Mouse (Mus musculus) embryonic facial prominence, embryonic 14.5 days (tissue): ENCODE data around the gene Tdp1. TPM values are rescaled to one million over a fixed set of nuclear protein-coding genes. Genes with fewer than 3 reads are reported as not detected.

ENCODE experiments used
- ATAC-seq: fragments of 200-750 bp; cut with Nextera tagmentation; 2 replicates; pipeline ENCODE4 v1.8.0; 2017; ENCODE audit warnings: low read depth, moderate number of reproducible peaks, moderate TSS enrichment
- DNase-seq: peaks from one replicate; pipeline ENCODE4 v3.0.0-alpha.2; 2015; ENCODE audit warnings: low spot score
- H3K27ac ChIP-seq: fragments of 300-500 bp; sonication (generic); replicated peaks from 2 replicates; pipeline ENCODE4 v1.5.1; 2014; ENCODE audit warnings: low read depth, mild to moderate bottlenecking, low read length, moderate library complexity
- H3K27me3 ChIP-seq: fragments of 300-500 bp; sonication (generic); replicated peaks from 2 replicates; pipeline ENCODE4 v1.6.1; 2014; ENCODE audit warnings: low read length; ENCODE audit not compliant: control insufficient read depth, insufficient read depth
- H3K36me3 ChIP-seq: fragments of 300-500 bp; sonication (generic); 2 replicates; pipeline ENCODE4 v1.6.1; 2014; ENCODE audit warnings: low read length, mixed read lengths; ENCODE audit not compliant: control insufficient read depth, insufficient read depth
- H3K4me1 ChIP-seq: fragments of 300-500 bp; sonication (generic); 2 replicates; pipeline ENCODE4 v1.6.1; 2014; ENCODE audit warnings: antibody characterized with exemption, low read length; ENCODE audit not compliant: control insufficient read depth, insufficient read depth
- H3K4me2 ChIP-seq: fragments of 300-500 bp; sonication (generic); 2 replicates; pipeline ENCODE4 v1.6.1; 2014; ENCODE audit warnings: low read depth, mild to moderate bottlenecking, low read length, moderate library complexity, mixed read lengths
- H3K4me3 ChIP-seq: fragments of 300-500 bp; sonication (generic); 2 replicates; pipeline ENCODE4 v1.5.1; 2014; ENCODE audit warnings: low read depth, mild to moderate bottlenecking, low read length
- H3K9ac ChIP-seq: fragments of 300-500 bp; sonication (generic); 2 replicates; pipeline ENCODE4 v1.6.1; 2014; ENCODE audit warnings: low read depth, mild to moderate bottlenecking, low read length, moderate library complexity, mixed read lengths
- H3K9me3 ChIP-seq: fragments of 300-500 bp; sonication (generic); 2 replicates; pipeline ENCODE4 v1.6.1; 2016; ENCODE audit warnings: low read length; ENCODE audit not compliant: control insufficient read depth
- WGBS: fragments of 180-500 bp; shearing (Covaris S2); extraction: QIAGEN DNeasy Blood & Tissue Kit; methylation state at CpG from one replicate; pipeline ENCODE4 v1.1.7; 2014; 5-methylcytosine and 5-hydroxymethylcytosine counted together
- polyA plus RNA-seq: library from polyadenylated mRNA; unstranded; fragments of >200 nt; fragmentation: Nextera tagmentation; extraction: Ambion mirVana; gene quantifications from 2 replicates; pipeline ENCODE4 v1.2.1, GENCODE M21; 2014

Tdp1 gene
- 46.5 and 52.9 TPM in 2 replicates for polyA plus RNA-seq

- H3K4me1 ChIP-seq: peaks cover 8% of the 10 kb centered on the region
- under 1% methylated on average over 39 of the region's 73 CpGs for WGBS
Measured at GRCm38 (mm10) chr12:99884269-99885261, at the start of gene Tdp1, which contains the start of gene Efcab11. Gene Tdp1 (plus strand): TSS chr12:99884517. Gene Efcab11 (minus strand): TSS chr12:99884439.

DNA sequence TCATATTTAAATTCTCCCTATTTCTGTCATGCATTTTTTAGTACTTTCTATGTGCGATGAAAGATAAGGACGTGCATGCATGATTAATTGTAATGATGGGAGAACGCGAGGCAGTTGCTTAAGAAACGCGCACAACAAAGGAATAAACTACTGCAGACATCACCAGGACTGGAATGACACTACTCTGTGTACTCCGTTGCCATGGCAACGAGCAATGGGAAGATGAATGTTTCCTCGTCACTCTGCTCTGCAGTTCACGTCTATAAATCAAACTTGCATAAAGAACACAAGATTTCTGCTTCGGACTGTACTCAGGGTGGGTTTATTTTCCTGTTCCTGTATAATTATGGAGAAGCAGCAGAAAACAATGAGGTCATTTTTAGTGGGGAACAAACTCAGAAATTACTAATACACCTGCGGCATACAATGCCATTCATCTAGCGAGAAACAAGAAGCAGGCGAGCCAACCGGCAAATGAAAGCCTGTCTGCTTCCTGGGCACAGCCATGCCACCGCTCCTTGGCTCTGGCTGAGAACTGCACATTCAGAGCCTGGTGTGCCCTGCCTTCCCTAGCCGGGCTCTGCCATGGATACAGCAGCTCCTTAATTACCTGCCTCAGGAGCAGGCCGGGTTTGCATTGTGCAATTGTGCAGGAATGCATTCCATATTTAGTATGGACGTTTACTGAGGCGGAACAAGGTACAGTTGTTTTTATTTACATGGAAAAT lies 47.7 kb upstream of the Tdp1 start:
- 0 out of 2 replicates have a peak, but pooled peaks cover 6% of the 10 kb centered on the region for H3K9me3 ChIP-seq
- DNase-seq (peak; percentile 72), ATAC-seq (0 out of 2 replicates have a peak, but pooled peaks have one; percentile 37)
- WGBS: 70% methylated on average over 20 of the region's 20 CpGs
- H3K27me3 ChIP-seq: no peaks in the 10 kb centered on the region
- no peak overlapping the region for H3K4me2 ChIP-seq
- no peaks in the 10 kb centered on the region for H3K36me3 ChIP-seq
- H3K4me1 ChIP-seq: no peaks in the 10 kb centered on the region
- no peak overlapping the region for H3K9ac ChIP-seq
- no peak overlapping the region for H3K27ac ChIP-seq
- H3K4me3 ChIP-seq: no peak overlapping the region

More at GRCm38 (mm10) chr12:99884269-99885261, at the start of gene Tdp1, which contains the start of gene Efcab11:
- Histone ChIP-seq H3K4me2 (peak within 1 kb of the TSS; percentile 76), H3K36me3 (no peaks in the 10 kb centered on the region), H3K9me3 (no peaks in the 10 kb centered on the region), H3K4me3 (peak within 1 kb of the TSS; percentile 85), H3K27ac (peak within 1 kb of the TSS; percentile 66), H3K27me3 (no peaks in the 10 kb centered on the region), H3K9ac (peak within 1 kb of the TSS; percentile 92)
- peak; percentile 97 for DNase-seq
- ATAC-seq: peak; percentile 88

- no peaks in the 10 kb centered on the region for H3K36me3 ChIP-seq
- 0 out of 2 replicates have a peak, but pooled peaks cover 6% of the 10 kb centered on the region for H3K9me3 ChIP-seq
- no peak for ATAC-seq
Measured at GRCm38 (mm10) chr12:99837528-99837927, 46.8 kb upstream of the Tdp1 start.

DNA sequence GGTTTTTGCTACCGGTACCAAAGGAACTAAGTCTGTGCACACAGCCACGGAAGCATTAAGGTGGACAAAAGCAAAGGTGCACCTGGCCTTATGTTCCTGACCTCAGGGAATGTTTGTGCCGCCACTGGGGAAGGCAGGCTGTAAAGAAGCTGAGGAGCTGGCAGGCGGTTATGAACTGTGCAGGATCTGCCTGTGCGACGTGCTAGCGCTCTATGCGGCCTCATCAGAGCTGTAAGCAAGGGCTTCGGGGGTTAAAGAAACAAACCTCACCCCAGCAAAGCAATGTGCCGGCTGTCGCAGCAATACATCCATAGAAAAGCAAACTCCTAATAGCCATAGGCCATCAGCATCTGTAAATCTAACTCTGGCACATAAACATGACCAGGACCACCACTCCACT lies 46.2 kb upstream of the Tdp1 start:
- no peak for DNase-seq
- H3K27me3 ChIP-seq: no peaks in the 10 kb centered on the region
- no peak overlapping the region for H3K4me3 ChIP-seq
- no peak overlapping the region for H3K9ac ChIP-seq
- no peak overlapping the region for H3K27ac ChIP-seq
- no peaks in the 10 kb centered on the region for H3K4me1 ChIP-seq
- WGBS: 78% methylated on average over 11 of the region's 11 CpGs
- H3K36me3 ChIP-seq: no peaks in the 10 kb centered on the region
- H3K4me2 ChIP-seq: no peak overlapping the region
- ATAC-seq: no peak
- 0 out of 2 replicates have a peak, but pooled peaks cover 4% of the 10 kb centered on the region for H3K9me3 ChIP-seq

More at GRCm38 (mm10) chr12:99837528-99837927, 46.8 kb upstream of the Tdp1 start:
- Histone ChIP-seq H3K9ac (no peak overlapping the region), H3K27ac (no peak overlapping the region), H3K4me3 (no peak overlapping the region), H3K27me3 (no peaks in the 10 kb centered on the region), H3K4me1 (no peaks in the 10 kb centered on the region), H3K4me2 (no peak overlapping the region)
- WGBS: 88% methylated on average over 5 of the region's 5 CpGs
- no peak for DNase-seq

DNA sequence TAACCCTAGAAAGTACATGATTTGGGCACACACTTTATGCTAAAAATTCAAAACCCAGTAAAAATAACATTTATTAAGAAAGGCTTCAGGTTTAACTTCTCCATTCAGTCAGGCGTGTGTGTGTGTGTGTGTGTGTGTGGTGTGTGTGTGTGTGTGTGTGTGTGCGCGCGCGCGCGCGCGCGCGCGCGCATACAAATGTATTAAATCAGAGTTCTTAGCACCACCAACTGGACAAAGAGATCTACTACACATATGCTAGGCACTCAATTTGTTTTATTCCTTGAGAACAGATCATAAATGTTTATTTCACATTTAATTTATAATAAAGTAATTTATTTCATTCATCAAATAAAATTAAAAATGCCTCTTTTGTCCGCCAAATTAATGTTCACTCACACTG lies 45.6 kb upstream of the Tdp1 start:
- H3K36me3 ChIP-seq: no peaks in the 10 kb centered on the region
- no peaks in the 10 kb centered on the region for H3K9me3 ChIP-seq
- DNase-seq: no peak
- no peaks in the 10 kb centered on the region for H3K27me3 ChIP-seq
- no peak for ATAC-seq
- H3K4me1 ChIP-seq: no peaks in the 10 kb centered on the region
- no peak overlapping the region for H3K4me2 ChIP-seq
- no peak overlapping the region for H3K27ac ChIP-seq
- no peak overlapping the region for H3K9ac ChIP-seq
- H3K4me3 ChIP-seq: no peak overlapping the region
- WGBS: 86% methylated on average over 14 of the region's 14 CpGs

DNA sequence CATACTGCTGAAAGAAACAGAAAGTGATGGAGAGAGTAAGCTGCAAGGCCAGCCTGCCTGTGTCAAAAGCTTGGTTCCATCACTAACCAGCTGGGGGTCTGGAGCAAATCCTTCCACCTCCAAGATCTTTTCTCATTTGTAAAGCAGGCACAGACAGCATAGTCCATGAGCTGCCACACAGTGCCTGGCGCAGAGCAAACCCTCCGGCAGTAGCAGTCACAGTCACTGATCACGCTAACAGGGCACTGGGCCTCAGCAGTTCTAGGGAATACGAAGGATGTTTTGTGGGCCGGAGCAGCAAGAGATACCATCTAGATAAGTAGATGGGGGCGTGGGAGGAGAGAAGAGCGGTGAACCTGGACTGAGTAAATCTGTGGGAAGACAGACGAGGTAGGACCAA lies 39.4 kb upstream of the Tdp1 start:
- WGBS: 85% methylated on average over 8 of the region's 8 CpGs
- no peak overlapping the region for H3K27ac ChIP-seq

DNA sequence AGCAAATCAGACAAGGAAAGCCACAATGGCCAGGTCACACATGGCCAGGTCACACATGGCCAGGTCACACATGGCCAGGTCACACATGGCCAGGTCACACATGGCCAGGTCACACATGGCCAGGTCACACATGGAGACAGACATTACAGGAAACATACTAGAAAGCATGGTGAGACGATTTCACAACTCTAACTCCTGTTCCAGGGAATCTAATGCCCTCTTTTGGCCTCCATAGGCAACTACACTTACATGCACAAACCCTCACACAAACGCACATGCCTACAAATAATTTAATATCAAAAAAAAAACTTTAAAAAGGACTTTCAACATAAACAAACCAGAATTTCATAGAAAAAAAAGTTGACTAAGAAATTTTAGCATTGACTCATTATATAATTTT lies 34.3 kb upstream of the Tdp1 start:
- Histone ChIP-seq H3K27ac (no peak overlapping the region), H3K4me1 (no peaks in the 10 kb centered on the region), H3K27me3 (no peaks in the 10 kb centered on the region), H3K36me3 (no peaks in the 10 kb centered on the region), H3K9ac (no peak overlapping the region), H3K4me2 (no peak overlapping the region), H3K4me3 (no peak overlapping the region), H3K9me3 (no peaks in the 10 kb centered on the region)
- DNase-seq (no peak), ATAC-seq (no peak)
- 84% methylated on average over 2 of the region's 2 CpGs for WGBS

More for the DNA sequence above, 39.4 kb upstream of the Tdp1 start:
- Histone ChIP-seq H3K36me3 (no peaks in the 10 kb centered on the region), H3K4me3 (no peak overlapping the region), H3K9me3 (no peaks in the 10 kb centered on the region), H3K9ac (no peak overlapping the region), H3K4me1 (no peaks in the 10 kb centered on the region), H3K27me3 (no peaks in the 10 kb centered on the region), H3K4me2 (no peak overlapping the region)
- DNase-seq: no peak
- no peak for ATAC-seq
